Comparison of ENCODE assay signal across 8 mouse cellular contexts in genomic region chr15:102807353-102807752, GRCm38 (mm10).
DNase-seq lines count a peak whose midpoint lies in the region; ATAC-seq lines count a peak whose summit lies in the region.

No protein-coding gene starts in this region.

- ATAC-seq in megakaryocyte, adult 5-6 weeks (ENCODE audit: poor library complexity, severe bottlenecking), result no peak

- DNase-seq in heart, postnatal 4 days, result peak; percentile 16
- DNase-seq in heart, adult 11 months, result no peak
- DNase-seq in 3T3-L1 (ENCODE audit: low read depth, low spot score), result peak; percentile 50
- peak; percentile 14 for DNase-seq in ES-CJ7 (ENCODE audit: low read depth, low spot score)
- peak; percentile 17 for DNase-seq in kidney, postnatal 14 days
- DNase-seq in retina, embryonic 14.5 days (ENCODE audit: low spot score), result peak; percentile 37
- DNase-seq in urinary bladder, adult 2 months (ENCODE audit: low spot score), result no peak

Comparison
In these comparisons a context has a peak if more than half of its experiments do, and no peak if none do; other contexts are left out.
1. DNase-seq: peak in heart, postnatal 4 days (single experiment), 3T3-L1 (single experiment), ES-CJ7 (single experiment), kidney, postnatal 14 days (single experiment) and retina, embryonic 14.5 days (single experiment); none in heart, adult 11 months (single experiment) and urinary bladder, adult 2 months (single experiment).